Mouse (Mus musculus) CH12.LX (cell line): ENCODE measurements around the gene Irf3. TPM values are rescaled to one million over a fixed set of nuclear protein-coding genes. Genes with fewer than 3 reads are reported as not detected.

Experiments used
- DNase-seq: peaks from one replicate; pipeline ENCODE4 v3.0.0-alpha.2; 2013; ENCODE audit errors: extremely low read depth
- H3K27ac ChIP-seq: 2 replicates; pipeline ENCODE4 v1.5.1; 2012; ENCODE audit warnings: low read depth, mild to moderate bottlenecking, control low read depth, moderate library complexity; ENCODE audit not compliant: insufficient read depth
- H3K27me3 ChIP-seq: replicated peaks from 2 replicates; pipeline ENCODE3; 2012; ENCODE audit warnings: inconsistent platforms
- H3K36me3 ChIP-seq, 2 experiments: replicated peaks in 1 of 2; 2 replicates each; pipeline versions ENCODE3 to v1.6.1; 2012; ENCODE audit warnings: inconsistent platforms in 1 of 2, low read length in 1 of 2, mild to moderate bottlenecking in 1 of 2, mixed read lengths in 1 of 2, moderate library complexity in 1 of 2; ENCODE audit not compliant: control insufficient read depth in 1 of 2, insufficient read depth in 1 of 2
- H3K4me1 ChIP-seq, 2 experiments: 2 replicates each; pipeline ENCODE4 v1.6.1; 2012; ENCODE audit warnings: inconsistent platforms in 1 of 2, moderate library complexity in 1 of 2; ENCODE audit not compliant: insufficient read depth in 2 of 2, control insufficient read depth in 1 of 2
- H3K4me2 ChIP-seq: 2 replicates; pipeline ENCODE4 v1.6.1; 2012; ENCODE audit warnings: low read depth, mild to moderate bottlenecking, control low read depth; ENCODE audit not compliant: poor library complexity, insufficient read depth, severe bottlenecking
- H3K4me3 ChIP-seq, 3 experiments: fragments of 150-350 bp in 1 of 3; sonication (generic) in 1 of 3; replicated peaks in 1 of 3; 2 replicates each; pipeline versions ENCODE3 to v1.5.1; 2011 to 2012; ENCODE audit warnings: low read depth in 2 of 3, low read length in 2 of 3, mild to moderate bottlenecking in 2 of 3, moderate library complexity in 2 of 3, control low read depth in 1 of 3, improper control_type of control experiment in 1 of 3, inconsistent platforms in 1 of 3, mixed read lengths in 1 of 3; ENCODE audit not compliant: poor library complexity in 1 of 3
- H3K79me2 ChIP-seq: replicated peaks from 2 replicates; pipeline ENCODE4 v1.6.1; 2012; ENCODE audit warnings: mild to moderate bottlenecking, moderate library complexity; ENCODE audit not compliant: control insufficient read depth, poor library complexity, insufficient read depth, severe bottlenecking; ENCODE audit errors: extremely low read depth
- H3K9ac ChIP-seq: 2 replicates; pipeline ENCODE4 v1.6.1; 2012; ENCODE audit warnings: low read depth, mild to moderate bottlenecking, control low read depth, moderate library complexity; ENCODE audit not compliant: insufficient read depth
- H3K9me3 ChIP-seq: replicated peaks from 2 replicates; pipeline ENCODE3; 2012; ENCODE audit warnings: low read length, inconsistent platforms, mixed read lengths
- BHLHE40 ChIP-seq: IDR thresholded peaks from 2 replicates; pipeline ENCODE4 v1.6.1; 2011; ENCODE audit warnings: mild to moderate bottlenecking, low read depth, low read length, improper control_type of control experiment
- CHD1 ChIP-seq: IDR thresholded peaks from 2 replicates; pipeline ENCODE4 v1.6.1; 2012; ENCODE audit warnings: low read depth, low read length, improper control_type of control experiment, inconsistent platforms
- ELF1 ChIP-seq: IDR thresholded peaks from 2 replicates; pipeline ENCODE4 v1.6.1; 2014; ENCODE audit warnings: low read depth, mild to moderate bottlenecking, inconsistent platforms, low read length, improper control_type of control experiment
- EP300 ChIP-seq: IDR thresholded peaks from 2 replicates; pipeline ENCODE4 v1.6.1; 2011; ENCODE audit warnings: low read length, improper control_type of control experiment
- ETS1 ChIP-seq: conservative IDR thresholded peaks from 2 replicates; pipeline ENCODE4 v1.6.1; 2012; ENCODE audit warnings: low read depth, mild to moderate bottlenecking, inconsistent platforms, low read length, improper control_type of control experiment, moderate library complexity
- HCFC1 ChIP-seq: IDR thresholded peaks from 2 replicates; pipeline ENCODE4 v1.6.1; 2012; ENCODE audit warnings: low read depth, mild to moderate bottlenecking, inconsistent platforms, low read length, improper control_type of control experiment
- IRF4 ChIP-seq: IDR thresholded peaks from 2 replicates; pipeline ENCODE4 v1.6.1; 2014; ENCODE audit warnings: low read depth, mild to moderate bottlenecking, inconsistent platforms, low read length, improper control_type of control experiment
- JUN ChIP-seq: IDR thresholded peaks from 2 replicates; pipeline ENCODE4 v1.6.1; 2011; ENCODE audit warnings: low read depth, mild to moderate bottlenecking, low read length, improper control_type of control experiment, moderate library complexity; ENCODE audit not compliant: insufficient read depth
- JUND ChIP-seq: conservative IDR thresholded peaks from 2 replicates; pipeline ENCODE4 v1.6.1; 2011; ENCODE audit warnings: low read depth, low read length, improper control_type of control experiment
- KAT2A ChIP-seq: IDR thresholded peaks from 2 replicates; pipeline ENCODE4 v1.6.1; 2012; ENCODE audit warnings: low read length, improper control_type of control experiment, inconsistent platforms; ENCODE audit not compliant: insufficient replicate concordance
- MAZ ChIP-seq: IDR thresholded peaks from 2 replicates; pipeline ENCODE4 v1.6.1; 2012; ENCODE audit warnings: low read depth, mild to moderate bottlenecking, inconsistent platforms, low read length, improper control_type of control experiment, moderate library complexity
- MEF2A ChIP-seq: IDR thresholded peaks from 2 replicates; pipeline ENCODE4 v1.6.1; 2014; ENCODE audit warnings: low read depth, mild to moderate bottlenecking, inconsistent platforms, low read length, improper control_type of control experiment, borderline replicate concordance
- MXI1 ChIP-seq: IDR thresholded peaks from 2 replicates; pipeline ENCODE4 v1.6.1; 2011; ENCODE audit warnings: mild to moderate bottlenecking, low read depth, low read length, improper control_type of control experiment
- MYC ChIP-seq: IDR thresholded peaks from 2 replicates; pipeline ENCODE4 v1.6.1; 2011; ENCODE audit warnings: low read depth, mild to moderate bottlenecking, improper control_type of control experiment, low read length
- POLR2A ChIP-seq: IDR thresholded peaks from 2 replicates; pipeline ENCODE4 v1.6.1; 2011; ENCODE audit warnings: low read depth, mild to moderate bottlenecking, improper control_type of control experiment, low read length
- POLR2AphosphoS2 ChIP-seq: IDR thresholded peaks from 2 replicates; pipeline ENCODE4 v1.6.1; 2011; ENCODE audit warnings: low read depth, low read length, improper control_type of control experiment
- RAD21 ChIP-seq: IDR thresholded peaks from 2 replicates; pipeline ENCODE4 v1.6.1; 2011; ENCODE audit warnings: low read depth, mild to moderate bottlenecking, low read length, improper control_type of control experiment, moderate library complexity
- SIN3A ChIP-seq: IDR thresholded peaks from 2 replicates; pipeline ENCODE4 v1.6.1; 2012; ENCODE audit warnings: low read length, improper control_type of control experiment, inconsistent platforms
- TCF12 ChIP-seq: IDR thresholded peaks from 2 replicates; pipeline ENCODE4 v1.6.1; 2014; ENCODE audit warnings: low read depth, mild to moderate bottlenecking, inconsistent platforms, low read length, improper control_type of control experiment
- ZNF384 ChIP-seq: IDR thresholded peaks from 2 replicates; pipeline ENCODE4 v1.6.1; 2012; ENCODE audit warnings: low read depth, low read length, improper control_type of control experiment, inconsistent platforms
- dilution Hi-C: fragments of 300-500 bp; cut with MboI; formaldehyde crosslinking; loops from 2 replicates; pipeline ENCODE4 v1.14.3; 2020; ENCODE audit warnings: low sequenced_read_pairs; ENCODE audit not compliant: extremely low pct_unique_long_range_greater_than_20kb, extremely low pct_ligation_motif_present
- in situ Hi-C: fragments of 300-500 bp; cut with MboI; formaldehyde crosslinking; loops from 3 replicates; pipeline ENCODE4 v1.14.3; 2019; ENCODE audit warnings: low sequenced_read_pairs, low pct_ligation_motif_present, low pct_unique_long_range_greater_than_20kb, mixed read lengths
- polyA plus RNA-seq: library from polyadenylated mRNA; unstranded; fragments of >175 nt; gene quantifications from 2 replicates; pipeline ENCODE4 v1.2.1, GENCODE M21; 2012; ENCODE audit warnings: low read depth; ENCODE audit not compliant: insufficient read length
- total RNA-seq, 2 experiments: library from RNA; depleted of rRNA; stranded (reverse); fragments of 300-350 nt in 1 of 2; fragments of >200 nt in 1 of 2; gene quantifications; 2 replicates each; pipeline ENCODE4 v1.2.3; 2012 to 2014

Gene Irf3
- total and polyA plus RNA-seq, 3 experiments: 33.5 to 79.7 (median 56.5) TPM

DNA sequence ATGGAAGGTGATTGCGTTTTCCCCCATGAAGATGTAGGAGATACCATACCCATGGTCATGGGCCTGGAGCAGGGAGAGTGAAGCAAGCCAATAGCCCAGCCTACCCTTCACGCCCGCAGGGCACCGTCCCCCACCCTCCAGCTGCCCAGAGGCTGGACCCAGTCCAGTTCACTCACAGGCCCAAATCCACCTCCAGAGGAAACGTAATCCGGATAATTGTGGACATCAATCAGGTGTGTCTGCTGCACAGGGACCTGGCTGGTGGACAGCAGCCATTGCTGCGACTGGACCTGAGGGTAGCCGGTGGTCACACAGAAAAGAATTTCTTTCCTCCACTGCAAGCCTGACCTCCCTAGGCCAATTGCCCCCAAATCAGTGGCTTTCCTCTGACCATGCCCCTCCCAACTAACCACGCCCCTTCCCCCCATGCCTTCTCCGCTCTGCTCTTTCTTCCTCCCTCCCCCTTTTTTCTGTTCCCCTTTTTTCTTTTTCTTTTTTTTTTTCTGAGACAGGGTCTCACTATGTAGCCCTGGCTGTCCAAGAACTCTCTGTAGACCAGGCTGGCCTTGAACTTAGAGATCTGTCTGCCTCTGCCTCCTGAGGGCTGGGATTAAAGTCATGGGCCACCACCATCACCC, 37.5 kb upstream of the Irf3 start:
- Histone ChIP-seq H3K9ac (no peak overlapping the region), H3K4me1 (peaks cover 11 to 26% of the 10 kb centered on the region in 2 experiments), H3K4me3 (no peak overlapping the region), H3K36me3 (peaks cover 0 to 65% of the 10 kb centered on the region in 2 experiments), H3K79me2 (no peaks in the 10 kb centered on the region), H3K4me2 (no peak overlapping the region)
- in situ Hi-C loops: loop anchor here (10.0 kb wide), 2 partner anchors 105 to 215 kb away; partner anchors contain the start of genes Pnkp and Vrk3
- TF ChIP-seq IRF4 (0 out of 2 replicates have a peak, but pooled peaks have one; percentile 12), ZNF384 (peak; percentile 72), KAT2A (no peak), POLR2A (no peak)
- TF ChIP-seq, all 38 proteins: peak for 2
- dilution Hi-C loops: no loop called here
- H3K27ac ChIP-seq: no peak overlapping the region
- DNase-seq: no peak
- H3K27me3 ChIP-seq: no peaks in the 10 kb centered on the region
- H3K9me3 ChIP-seq: no peaks in the 10 kb centered on the region

DNA sequence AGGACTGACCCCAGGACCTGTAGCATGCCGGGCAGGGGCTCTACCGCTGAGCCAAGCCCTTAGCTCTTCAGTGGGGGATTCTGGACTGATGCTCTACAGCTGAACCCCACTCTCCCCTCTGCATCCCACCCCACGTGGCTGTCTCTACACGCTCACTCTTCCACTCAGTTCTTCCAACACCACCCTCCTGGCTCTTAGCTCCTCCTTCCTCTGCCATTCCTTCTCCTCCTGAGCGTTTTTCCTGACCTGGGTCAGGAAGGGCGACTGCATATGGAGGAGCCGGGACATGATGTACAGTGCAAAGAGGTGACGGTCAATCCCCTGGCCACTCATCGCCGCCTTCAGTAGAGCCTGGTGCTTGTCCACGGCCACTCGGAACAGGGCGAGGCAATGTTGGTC, 36.9 kb upstream of the Irf3 start:
- Histone ChIP-seq H3K79me2 (no peaks in the 10 kb centered on the region), H3K36me3 (peaks cover 0 to 70% of the 10 kb centered on the region in 2 experiments), H3K9ac (no peak overlapping the region), H3K4me2 (no peak overlapping the region), H3K4me3 (no peak overlapping the region), H3K27ac (no peak overlapping the region), H3K4me1 (peaks cover 11 to 26% of the 10 kb centered on the region in 2 experiments), H3K27me3 (no peaks in the 10 kb centered on the region)
- dilution Hi-C loops (no loop called here), in situ Hi-C loops (no loop called here)
- no peak for DNase-seq
- TF ChIP-seq POLR2AphosphoS2 (no peak), ETS1 (no peak), TCF12 (no peak), ZNF384 (no peak), ELF1 (no peak), MXI1 (no peak)
- TF ChIP-seq, all 38 proteins: peak for 0
- no peaks in the 10 kb centered on the region for H3K9me3 ChIP-seq

DNA sequence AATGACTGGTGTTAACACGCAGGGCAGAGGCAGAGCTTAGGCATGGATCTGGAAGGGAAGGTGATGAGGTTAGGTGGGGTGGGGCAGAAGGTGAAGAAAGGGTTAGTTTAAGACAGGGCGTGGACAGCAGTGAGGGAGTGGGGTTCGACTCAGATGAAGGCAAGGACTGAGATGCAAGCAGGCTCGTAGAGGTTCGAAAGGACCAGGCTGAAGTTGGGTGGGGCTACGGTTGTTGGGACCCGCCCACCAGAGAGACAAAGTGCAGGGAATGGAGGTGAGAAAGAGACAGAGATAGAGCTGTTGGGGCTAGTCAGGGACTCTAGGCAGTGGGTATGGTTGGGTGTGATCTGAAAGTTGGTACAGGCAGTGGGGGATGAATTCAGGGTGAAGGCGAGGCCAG, 35.1 kb upstream of the Irf3 start:
- no peak for DNase-seq
- H3K36me3 ChIP-seq: peaks cover 0 to 78% of the 10 kb centered on the region in 2 experiments
- H3K27me3 ChIP-seq: no peaks in the 10 kb centered on the region
- H3K4me2 ChIP-seq: no peak overlapping the region
- H3K4me1 ChIP-seq: peaks cover 11 to 26% of the 10 kb centered on the region in 2 experiments
- H3K79me2 ChIP-seq: no peaks in the 10 kb centered on the region
- H3K4me3 ChIP-seq: no peak overlapping the region
- no peak for TF ChIP-seq MEF2A
- no peak for TF ChIP-seq MYC
- no peak for TF ChIP-seq JUN
- TF ChIP-seq RAD21: no peak
- TF ChIP-seq POLR2AphosphoS2: no peak
- TF ChIP-seq TCF12: no peak
- no peak for TF ChIP-seq CHD1
- TF ChIP-seq MAZ: no peak
- no peak for TF ChIP-seq HCFC1
- no peak for TF ChIP-seq EP300
- no peak for TF ChIP-seq JUND
- TF ChIP-seq SIN3A: no peak
- TF ChIP-seq ZNF384: no peak
- no peak for TF ChIP-seq BHLHE40
- H3K9me3 ChIP-seq: no peaks in the 10 kb centered on the region
- in situ Hi-C loops (no loop called here), dilution Hi-C loops (no loop called here)
- no peak overlapping the region for H3K9ac ChIP-seq
- H3K27ac ChIP-seq: no peak overlapping the region
